Mouse (Mus musculus) heart, adult 9 months (tissue): Measurements from ENCODE around the gene Ppfia1.
A peak's percentile ranks its signal among the peaks of the same experiment; 100 is the strongest.

Source experiments
- DNase-seq, 2 experiments: peaks; one replicate each; pipeline ENCODE4 v3.0.0; 2022; ENCODE audit warnings: low spot score in 2 of 2

The Ppfia1 gene

DNA sequence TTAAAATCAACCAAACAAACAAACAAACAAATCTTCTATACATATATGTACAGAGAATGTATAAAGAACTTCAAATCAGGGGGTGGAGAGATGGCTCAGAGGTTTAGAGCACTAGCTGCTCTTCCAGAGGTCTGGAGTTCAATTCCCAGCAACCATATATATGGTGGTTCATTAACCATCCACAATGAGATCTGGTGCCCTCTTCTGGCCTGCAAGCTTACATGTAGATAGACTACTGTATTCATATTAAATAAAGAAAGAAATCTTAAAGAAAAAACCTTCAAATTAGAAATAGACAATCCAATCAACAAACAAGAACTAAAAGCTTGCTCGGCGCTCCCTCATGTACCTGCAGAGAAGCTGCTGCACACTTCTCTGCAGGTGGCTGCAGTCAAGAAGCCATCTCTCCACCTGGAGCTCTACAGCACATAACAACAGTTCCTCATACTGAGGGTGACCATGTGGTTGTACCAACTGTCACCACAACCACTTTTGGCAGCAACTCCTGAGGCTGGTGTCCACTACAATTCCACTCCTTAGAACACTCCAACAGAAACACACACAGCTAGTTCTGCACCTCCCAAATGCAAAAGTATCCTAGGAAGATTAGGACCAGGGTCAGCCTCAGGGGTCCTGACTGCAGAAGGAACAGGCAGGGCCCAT lies 3.5 kb downstream of the Ppfia1 start:
- DNase-seq: no peak

DNA sequence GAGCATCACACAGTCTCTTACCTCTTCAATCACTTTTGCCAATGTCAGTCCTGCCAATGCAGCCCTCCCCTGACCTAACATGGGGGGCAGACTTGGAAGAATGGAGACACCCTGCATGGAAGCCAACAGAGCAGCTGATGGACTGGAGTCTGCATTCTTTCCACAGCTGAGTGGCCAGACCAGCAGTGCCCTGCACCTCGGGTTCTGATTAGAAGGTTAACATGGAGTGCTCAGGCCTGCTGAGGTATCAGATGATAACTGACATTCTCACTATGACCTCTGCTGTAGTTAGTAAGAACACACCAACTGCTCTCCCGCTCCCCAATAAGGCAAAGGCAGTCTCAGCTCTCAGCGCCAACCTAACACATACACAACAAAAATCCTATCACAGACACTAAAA lies 8.3 kb downstream of the Ppfia1 start:
- peak; percentile 72 to 80 for DNase-seq

DNA sequence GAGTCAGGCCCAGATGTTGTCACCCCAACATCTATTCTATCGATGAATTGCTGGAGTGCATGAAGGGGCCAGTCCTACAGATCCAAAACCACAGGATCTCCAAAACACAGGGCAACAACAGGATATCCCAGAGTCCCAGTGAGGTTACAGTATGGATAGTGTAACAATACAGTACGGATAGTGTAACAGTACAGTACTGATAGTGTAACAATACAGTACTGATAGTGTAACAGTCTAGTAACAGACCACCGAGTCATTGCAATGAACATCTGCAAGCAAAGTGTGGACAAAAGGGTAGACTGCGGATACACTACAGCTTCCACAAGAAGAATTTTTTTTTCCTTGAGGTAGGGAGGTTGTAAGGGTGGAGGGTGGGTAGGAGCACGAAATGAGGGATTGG lies 12.2 kb downstream of the Ppfia1 start:
- no peak for DNase-seq

DNA sequence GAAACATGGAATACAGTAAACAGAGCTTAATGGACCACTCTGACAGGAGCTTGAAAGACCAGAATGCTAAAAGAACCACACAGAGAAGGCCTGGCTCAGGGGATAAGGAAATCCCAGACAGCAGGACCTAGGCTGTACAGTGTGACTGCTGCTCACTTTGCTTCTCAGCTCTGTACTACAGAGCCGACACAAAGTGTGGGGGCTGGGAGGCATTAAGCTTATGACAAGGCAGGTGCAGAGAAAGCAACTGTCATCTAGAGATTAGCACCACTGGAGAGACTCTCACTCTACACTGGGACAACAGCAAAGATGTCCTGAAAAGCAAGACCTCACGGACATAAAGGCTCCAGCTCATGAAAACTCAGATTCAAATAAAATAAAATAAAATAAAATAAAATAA lies 14.4 kb downstream of the Ppfia1 start:
- no peak for DNase-seq

DNA sequence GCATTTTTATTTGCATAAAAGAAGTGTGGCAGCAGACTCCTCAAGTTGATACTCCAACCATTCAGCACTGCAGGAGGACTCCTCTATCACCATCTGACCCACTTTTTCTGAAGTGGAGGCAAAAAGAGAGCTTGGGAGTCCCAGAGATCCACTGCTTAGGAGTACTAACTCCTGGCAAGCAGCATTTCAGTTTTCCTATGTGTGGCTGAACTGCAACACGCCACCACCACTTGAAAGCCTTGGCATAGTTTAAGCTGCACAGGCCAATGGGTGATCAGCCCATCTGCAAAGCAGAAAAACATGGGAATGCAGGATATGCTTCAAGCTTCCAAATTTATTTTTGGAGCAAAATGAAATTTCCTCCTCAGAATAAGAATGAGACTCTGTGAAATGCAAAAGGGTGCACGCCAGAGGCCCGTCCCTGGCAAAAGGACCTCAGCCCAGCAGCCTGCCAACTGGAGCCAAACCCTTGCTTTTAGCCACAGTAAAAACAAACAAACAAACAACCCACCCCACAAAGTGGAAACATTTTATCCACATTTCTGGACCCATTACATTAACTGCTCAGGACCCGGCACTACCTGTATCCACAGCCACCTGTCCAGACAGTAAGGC lies 15.4 kb downstream of the Ppfia1 start:
- DNase-seq: peak in 1 of 2 experiments; percentile 26

DNA sequence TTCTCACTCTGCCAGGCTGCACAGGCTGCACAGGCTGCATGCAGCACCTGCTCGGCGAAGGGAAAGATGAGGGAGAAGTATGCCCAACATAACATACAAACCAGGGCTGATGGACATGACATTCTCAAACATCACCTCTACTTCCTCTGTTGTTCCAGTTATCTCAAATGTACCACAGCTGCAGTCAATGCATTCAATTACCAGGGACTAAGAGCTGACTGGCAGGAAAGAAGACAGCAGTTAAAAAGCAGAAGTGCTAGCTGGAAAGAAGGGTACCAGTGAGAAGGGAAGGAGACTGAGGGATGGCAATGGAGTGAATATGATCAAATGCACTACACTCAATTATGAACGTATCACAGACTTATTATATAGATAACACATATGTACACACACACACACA lies 17.2 kb downstream of the Ppfia1 start:
- DNase-seq: no peak

DNA sequence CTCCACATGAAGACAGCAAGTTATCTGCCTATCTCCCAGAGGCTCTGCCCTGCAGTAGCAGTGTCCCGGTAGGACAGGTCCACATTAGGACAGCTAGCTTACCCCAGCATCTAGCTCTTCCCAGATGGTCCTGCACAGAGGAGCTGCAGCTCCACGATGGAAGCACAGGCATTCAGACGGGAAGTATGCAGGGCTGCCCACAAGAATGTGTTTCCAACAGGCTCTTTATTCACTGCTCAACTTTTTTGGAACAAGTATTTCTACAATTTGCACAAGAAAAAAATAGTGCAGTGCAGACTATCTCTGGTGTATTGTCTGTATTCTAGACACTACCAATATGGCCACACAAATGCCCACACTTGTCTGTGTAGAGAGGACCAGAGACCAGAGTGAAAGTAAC lies 18.8 kb downstream of the Ppfia1 start:
- DNase-seq: no peak

DNA sequence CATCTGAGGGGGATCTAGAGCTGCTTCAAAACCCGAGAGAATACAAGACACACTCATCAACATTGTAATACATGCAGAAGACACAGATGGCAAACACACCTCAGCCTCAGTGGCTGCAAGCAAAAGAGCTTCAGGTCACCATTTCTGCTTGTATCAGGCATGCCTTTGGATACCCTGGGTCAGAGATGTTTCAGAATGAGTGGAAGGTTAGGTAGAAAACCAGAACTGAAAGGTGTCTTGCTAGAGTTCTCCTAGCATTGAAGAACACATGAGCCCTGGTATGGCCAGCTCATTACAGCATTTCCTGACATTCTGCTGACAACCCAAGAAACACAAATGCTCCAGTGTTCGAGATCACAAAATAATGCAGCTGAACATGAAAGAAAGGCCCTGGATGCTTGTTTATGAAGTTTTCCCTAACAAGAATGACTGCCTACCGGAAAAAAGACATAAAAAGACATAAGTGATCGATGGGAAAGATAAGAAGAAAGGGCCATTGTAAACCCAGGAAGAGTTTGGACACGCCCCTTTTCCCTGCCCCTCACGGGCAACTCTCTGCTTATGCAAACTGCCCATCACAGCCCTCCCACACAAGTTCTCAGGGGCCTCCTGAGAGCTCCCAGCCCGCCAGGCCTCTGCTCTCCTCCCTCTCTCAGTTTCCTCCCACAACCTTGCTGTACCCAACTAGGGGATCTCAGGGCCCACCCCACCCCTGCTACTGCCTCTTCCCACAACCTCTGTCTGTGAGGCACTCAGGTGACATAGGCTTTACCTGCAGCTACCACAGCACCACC lies 21.7 kb downstream of the Ppfia1 start:
- no peak for DNase-seq

DNA sequence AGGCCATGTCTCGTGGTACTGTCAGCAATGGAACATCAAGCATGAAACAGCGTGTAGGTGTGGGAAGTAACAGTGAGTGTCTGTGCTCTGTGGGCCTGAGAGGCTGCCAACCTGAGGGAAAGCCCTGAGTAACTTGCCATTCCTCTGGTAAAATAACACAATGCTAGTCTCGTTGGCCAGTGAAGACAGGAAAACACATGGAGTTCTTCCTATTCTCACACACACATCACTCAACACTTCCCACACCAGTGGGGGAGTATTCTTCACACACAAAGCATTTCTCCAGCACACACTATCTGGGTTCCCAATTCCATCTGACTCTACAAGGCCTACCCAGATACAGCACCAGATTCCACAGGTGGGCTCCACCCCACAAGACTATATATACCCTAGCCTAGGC lies 23.7 kb downstream of the Ppfia1 start:
- no peak for DNase-seq

DNA sequence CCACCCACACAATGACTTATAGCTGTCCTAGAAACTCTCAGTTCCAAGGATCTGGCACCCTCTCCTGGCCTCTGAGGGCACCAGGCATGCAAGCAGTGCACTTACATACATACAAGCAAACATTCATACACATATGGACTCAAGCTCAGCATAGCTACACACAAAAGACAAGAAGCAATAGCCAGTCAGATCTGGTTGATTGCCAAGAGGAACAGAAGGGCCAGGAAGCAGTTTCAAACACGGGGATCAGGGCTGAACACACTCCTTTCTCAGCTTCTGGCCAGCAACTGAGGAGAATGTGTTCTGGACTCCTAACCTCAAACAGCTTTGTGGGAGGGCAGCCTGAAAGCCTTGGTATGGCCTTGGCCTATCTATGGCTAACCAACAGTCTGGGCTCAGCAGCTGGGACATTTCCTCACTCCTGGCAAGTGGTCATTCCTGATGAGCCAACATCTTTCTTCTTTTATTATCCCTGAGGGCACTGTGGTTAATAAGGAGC lies 25.8 kb downstream of the Ppfia1 start:
- DNase-seq: peak in 1 of 2 experiments; percentile 37

DNA sequence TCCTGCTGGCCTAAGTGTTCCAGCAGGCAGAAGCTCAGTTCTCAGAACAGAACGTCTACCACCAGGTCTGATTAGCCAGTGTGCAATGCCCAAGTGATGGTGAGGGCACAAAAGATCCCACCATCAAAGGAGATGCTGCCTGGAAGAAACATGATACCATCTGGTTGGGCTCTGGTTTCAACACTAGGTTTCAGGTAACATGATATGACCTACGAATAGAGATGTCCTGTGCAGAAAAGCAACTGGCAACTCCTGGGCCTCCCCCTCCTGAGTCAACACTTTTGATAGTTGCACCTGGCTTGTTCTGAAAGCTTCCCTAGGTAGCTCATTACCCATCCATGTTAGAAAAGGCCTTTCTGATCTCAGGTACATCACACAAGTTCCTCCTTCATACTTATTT lies 26.9 kb downstream of the Ppfia1 start:
- DNase-seq: no peak

DNA sequence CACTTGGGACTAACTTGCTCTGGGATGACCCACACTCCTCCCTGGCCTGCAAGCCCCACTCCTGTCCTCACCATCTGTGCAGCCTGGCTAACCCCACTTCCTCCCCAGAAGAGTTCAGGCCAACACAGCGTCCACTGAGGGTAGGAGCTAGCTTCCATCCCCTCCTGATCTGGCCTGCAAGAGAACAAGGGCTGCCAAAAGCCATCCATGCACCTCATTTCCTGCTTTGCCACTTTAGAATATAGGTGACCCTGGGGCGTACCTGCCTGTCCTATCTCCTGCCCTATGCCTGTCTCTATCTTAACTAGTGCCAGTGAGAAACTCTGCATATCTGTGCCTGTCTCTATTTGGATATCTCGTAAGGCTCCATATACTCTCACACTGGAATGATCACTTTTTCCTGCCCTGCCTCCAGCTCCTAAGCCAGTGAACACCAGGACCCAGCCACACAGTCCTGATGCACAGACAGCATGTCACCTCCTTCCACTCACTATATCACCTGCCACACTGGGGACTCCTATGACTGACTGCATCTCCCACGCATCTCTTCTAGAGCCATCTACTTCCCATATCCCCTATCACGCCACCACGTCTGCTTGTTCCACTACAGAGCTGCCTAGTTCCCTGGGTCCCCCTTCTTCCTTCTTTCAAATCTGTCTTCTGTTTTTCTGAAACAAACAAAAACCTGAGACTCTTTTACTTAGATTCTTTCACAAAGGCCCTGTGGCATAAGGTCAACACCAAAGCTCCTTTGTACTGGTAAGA lies 28.9 kb downstream of the Ppfia1 start:
- DNase-seq: no peak

DNA sequence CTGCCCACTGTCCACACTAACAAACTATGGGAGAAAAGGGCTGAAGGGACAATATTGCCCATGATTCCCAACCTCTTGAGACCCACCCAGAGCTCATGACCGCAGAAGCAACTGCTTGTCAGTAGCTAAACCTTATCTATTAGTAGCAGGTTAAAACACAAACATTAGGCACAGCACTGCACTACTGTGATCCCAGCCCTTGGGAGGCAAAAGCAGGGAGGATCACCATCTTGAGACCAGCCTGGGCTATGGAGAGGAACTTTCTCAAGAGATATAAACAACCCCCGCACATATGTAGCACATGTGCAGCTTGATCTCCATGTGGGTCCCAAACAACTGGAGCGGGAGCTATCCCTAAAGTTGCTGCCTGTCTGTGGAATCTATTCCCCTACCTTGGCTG lies 30.1 kb downstream of the Ppfia1 start:
- DNase-seq: no peak

DNA sequence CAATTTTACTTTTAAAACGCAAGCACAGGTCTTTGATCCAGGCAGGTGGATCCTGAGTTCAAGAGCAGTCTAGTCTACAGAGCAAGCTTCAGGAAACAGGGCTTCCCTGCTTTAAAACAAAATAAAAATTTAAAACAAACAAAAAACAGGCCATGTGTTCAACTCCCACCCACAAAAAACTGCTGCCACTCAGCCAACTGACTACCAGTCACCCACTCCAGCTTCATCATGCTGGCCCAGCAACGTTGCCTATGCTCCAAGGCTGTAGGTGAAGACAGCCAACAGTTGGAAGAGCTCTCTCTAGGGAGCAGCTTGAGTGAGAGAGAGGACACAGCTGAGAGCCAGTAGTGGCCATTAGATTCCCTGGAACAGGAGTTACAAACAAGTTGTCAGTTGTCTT lies 31.6 kb downstream of the Ppfia1 start:
- no peak for DNase-seq

DNA sequence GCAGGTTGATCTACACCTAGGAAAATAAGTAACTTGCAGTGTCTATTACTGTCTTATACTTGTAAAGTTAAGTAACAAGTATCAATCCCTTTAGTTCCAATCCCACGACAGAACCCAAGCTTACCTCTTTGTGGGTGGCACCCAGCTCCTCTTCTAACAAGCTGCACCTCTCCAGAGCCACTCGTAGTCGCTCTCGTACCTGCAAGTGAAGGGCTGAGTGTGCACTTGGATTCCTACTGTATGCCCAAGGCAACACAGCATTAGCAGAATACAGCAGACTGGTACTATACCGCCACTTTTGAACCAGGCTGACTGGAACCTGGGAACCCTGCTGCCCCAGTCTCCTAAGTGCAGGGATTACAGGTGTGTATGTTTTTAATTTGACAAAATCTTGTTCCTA lies 33.7 kb downstream of the Ppfia1 start:
- DNase-seq: no peak

DNA sequence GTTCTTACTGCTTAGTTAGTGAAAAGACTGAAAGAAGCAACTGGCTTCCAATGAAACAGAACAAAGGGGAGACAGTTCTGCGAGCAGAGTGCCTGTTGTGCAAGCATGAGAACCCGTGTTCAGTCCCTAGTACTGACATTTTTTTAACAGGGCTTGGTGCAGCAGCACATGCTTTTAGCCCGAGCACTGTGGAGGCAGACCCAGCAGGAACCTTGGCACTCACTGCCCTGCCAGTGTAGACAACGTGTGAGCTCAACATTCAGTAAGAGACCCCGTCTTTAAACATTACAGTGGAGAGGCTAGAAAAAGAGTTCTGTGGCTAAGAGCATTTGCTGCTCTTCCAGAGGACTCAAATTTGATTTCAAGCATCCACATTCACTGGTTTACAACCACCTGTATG lies 36.8 kb downstream of the Ppfia1 start:
- no peak for DNase-seq

DNA sequence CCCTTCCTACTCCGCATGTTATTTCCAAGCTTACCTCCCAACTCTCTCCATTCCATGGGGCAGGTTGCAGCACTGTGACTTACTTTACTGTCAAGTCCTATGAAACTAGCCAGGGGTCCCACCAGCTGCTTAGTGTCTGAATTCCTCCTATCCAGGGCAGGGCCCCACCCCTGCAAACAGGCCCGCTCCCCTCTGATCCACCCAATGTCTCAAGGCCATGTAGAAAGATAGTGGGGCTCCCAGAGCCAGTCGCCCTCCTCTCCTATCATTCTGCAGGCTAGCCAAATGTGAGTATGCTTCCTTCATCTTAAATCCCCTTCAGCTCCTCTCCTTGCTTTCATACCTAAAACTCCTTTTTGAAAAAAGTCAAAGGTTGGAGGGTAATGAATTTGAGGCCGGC lies 44.4 kb downstream of the Ppfia1 start:
- no peak for DNase-seq

DNA sequence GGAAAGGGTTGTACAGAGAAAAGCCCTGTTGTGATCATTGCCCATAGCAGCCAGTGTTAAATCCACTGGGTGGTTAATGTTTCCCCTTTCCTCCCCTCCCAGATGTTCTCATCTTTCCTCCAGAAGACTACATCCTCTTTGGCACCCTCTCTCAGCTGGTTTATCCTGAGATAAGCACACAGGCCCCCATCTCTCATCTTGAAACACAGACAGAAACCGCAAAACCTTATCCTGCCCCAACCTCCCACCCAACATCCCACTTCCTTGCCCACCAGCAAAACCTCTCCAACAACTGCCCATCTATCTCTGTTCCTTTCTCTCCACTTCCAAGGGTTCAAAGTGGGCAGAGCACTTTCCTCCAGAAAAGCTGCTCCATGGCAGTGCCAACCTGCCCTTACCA lies 46.7 kb downstream of the Ppfia1 start:
- DNase-seq: no peak

DNA sequence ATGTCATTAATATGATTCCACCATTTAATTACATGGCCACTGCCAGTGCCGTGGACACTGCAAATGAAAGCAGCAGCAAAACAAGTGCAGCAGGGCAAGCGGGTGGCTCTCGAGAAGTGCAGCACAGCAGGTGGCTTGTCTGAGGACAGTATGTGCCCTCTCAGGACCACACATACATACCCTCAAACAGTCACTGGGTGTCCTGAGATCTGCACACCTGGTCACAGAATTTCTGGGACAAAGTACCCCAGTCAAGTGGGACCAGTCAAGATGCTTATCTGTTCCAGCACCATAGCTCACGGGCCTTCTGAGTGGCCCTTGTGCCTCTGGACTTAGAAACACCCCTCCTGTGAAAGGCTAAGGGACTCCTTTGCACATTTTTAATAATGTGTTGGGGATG lies 49.6 kb downstream of the Ppfia1 start:
- no peak for DNase-seq

DNA sequence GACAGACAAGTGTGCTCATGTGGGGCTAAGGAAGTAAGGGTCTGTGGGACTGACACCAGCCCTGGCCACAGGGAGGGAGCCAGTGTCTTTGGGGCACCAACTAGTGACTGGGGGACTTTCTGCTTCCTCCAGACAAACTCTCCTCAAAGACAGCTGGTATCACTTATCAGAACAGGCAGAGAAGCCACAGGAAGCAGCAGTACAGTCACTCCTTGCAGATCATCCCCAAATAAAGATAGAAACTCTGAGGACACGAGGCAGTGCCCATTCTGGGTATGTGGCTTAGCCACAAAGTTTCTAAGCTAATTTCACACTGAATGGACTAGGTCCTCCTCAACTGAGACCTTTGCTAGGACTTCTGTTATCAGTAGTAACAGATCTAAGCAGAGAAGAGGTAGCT lies 60.6 kb downstream of the Ppfia1 start:
- DNase-seq: no peak

DNA sequence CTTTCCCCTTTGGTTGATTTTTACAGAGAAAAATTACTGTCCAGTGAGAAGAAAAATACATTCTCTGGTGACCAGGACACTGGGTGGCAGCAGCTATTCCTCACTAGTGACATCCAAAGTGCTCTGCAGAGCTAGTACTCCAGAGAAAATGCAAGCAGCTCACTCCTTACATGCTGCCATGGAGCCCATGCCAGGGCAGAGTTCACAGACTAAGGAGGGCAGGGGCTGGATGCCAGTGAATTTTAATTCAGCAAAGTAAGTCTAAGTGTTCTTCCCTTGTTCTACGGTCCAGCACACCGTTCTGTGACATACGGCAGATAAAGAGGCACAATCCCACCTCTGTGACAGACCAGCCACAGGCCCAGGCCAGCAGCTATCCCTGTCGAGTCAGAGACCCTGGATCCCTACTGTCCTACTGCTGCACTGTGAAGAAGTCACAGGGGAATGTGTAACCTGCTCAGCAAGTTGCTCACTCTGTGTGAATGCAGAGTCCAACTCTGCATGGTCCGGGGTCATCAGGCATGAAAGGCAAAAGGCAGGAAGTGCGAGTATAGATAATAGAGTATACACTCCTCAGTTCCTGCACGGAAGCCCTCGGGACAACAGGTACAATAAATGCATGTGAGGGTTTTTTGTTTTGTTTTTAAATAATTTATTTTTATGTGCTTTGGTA lies 63.2 kb downstream of the Ppfia1 start:
- DNase-seq: no peak
